Mouse (Mus musculus) CH12.LX (cell line): ENCODE measurements around the gene Mphosph6. TPM values are rescaled to one million over a fixed set of nuclear protein-coding genes. Genes with fewer than 3 reads are reported as not detected.

Experiments
- DNase-seq: peaks from one replicate; pipeline ENCODE4 v3.0.0-alpha.2; 2013; ENCODE audit errors: extremely low read depth
- H3K27ac ChIP-seq: 2 replicates; pipeline ENCODE4 v1.5.1; 2012; ENCODE audit warnings: low read depth, mild to moderate bottlenecking, control low read depth, moderate library complexity; ENCODE audit not compliant: insufficient read depth
- H3K27me3 ChIP-seq: replicated peaks from 2 replicates; pipeline ENCODE3; 2012; ENCODE audit warnings: inconsistent platforms
- H3K36me3 ChIP-seq, 2 experiments: replicated peaks in 1 of 2; 2 replicates each; pipeline versions ENCODE3 to v1.6.1; 2012; ENCODE audit warnings: inconsistent platforms in 1 of 2, low read length in 1 of 2, mild to moderate bottlenecking in 1 of 2, mixed read lengths in 1 of 2, moderate library complexity in 1 of 2; ENCODE audit not compliant: control insufficient read depth in 1 of 2, insufficient read depth in 1 of 2
- H3K4me1 ChIP-seq, 2 experiments: 2 replicates each; pipeline ENCODE4 v1.6.1; 2012; ENCODE audit warnings: inconsistent platforms in 1 of 2, moderate library complexity in 1 of 2; ENCODE audit not compliant: insufficient read depth in 2 of 2, control insufficient read depth in 1 of 2
- H3K4me2 ChIP-seq: 2 replicates; pipeline ENCODE4 v1.6.1; 2012; ENCODE audit warnings: low read depth, mild to moderate bottlenecking, control low read depth; ENCODE audit not compliant: poor library complexity, insufficient read depth, severe bottlenecking
- H3K4me3 ChIP-seq, 3 experiments: fragments of 150-350 bp in 1 of 3; sonication (generic) in 1 of 3; replicated peaks in 1 of 3; 2 replicates each; pipeline versions ENCODE3 to v1.5.1; 2011 to 2012; ENCODE audit warnings: low read depth in 2 of 3, low read length in 2 of 3, mild to moderate bottlenecking in 2 of 3, moderate library complexity in 2 of 3, control low read depth in 1 of 3, improper control_type of control experiment in 1 of 3, inconsistent platforms in 1 of 3, mixed read lengths in 1 of 3; ENCODE audit not compliant: poor library complexity in 1 of 3
- H3K79me2 ChIP-seq: replicated peaks from 2 replicates; pipeline ENCODE4 v1.6.1; 2012; ENCODE audit warnings: mild to moderate bottlenecking, moderate library complexity; ENCODE audit not compliant: control insufficient read depth, poor library complexity, insufficient read depth, severe bottlenecking; ENCODE audit errors: extremely low read depth
- H3K9ac ChIP-seq: 2 replicates; pipeline ENCODE4 v1.6.1; 2012; ENCODE audit warnings: low read depth, mild to moderate bottlenecking, control low read depth, moderate library complexity; ENCODE audit not compliant: insufficient read depth
- H3K9me3 ChIP-seq: replicated peaks from 2 replicates; pipeline ENCODE3; 2012; ENCODE audit warnings: low read length, inconsistent platforms, mixed read lengths
- BHLHE40 ChIP-seq: IDR thresholded peaks from 2 replicates; pipeline ENCODE4 v1.6.1; 2011; ENCODE audit warnings: mild to moderate bottlenecking, low read depth, low read length, improper control_type of control experiment
- CHD1 ChIP-seq: IDR thresholded peaks from 2 replicates; pipeline ENCODE4 v1.6.1; 2012; ENCODE audit warnings: low read depth, low read length, improper control_type of control experiment, inconsistent platforms
- CHD2 ChIP-seq: IDR thresholded peaks from 2 replicates; pipeline ENCODE4 v1.6.1; 2011; ENCODE audit warnings: low read length, improper control_type of control experiment
- CTCF ChIP-seq, 2 experiments: IDR thresholded peaks in 1 of 2; conservative IDR thresholded peaks in 1 of 2; 2 replicates each; pipeline ENCODE4 v1.5.1; 2011 to 2012; ENCODE audit warnings: low read depth in 2 of 2, low read length in 2 of 2, improper control_type of control experiment in 1 of 2, inconsistent platforms in 1 of 2, mild to moderate bottlenecking in 1 of 2, moderate library complexity in 1 of 2
- E2F4 ChIP-seq: IDR thresholded peaks from 2 replicates; pipeline ENCODE4 v1.6.1; 2011; ENCODE audit warnings: low read depth, low read length, improper control_type of control experiment; ENCODE audit not compliant: insufficient replicate concordance
- ELF1 ChIP-seq: IDR thresholded peaks from 2 replicates; pipeline ENCODE4 v1.6.1; 2014; ENCODE audit warnings: low read depth, mild to moderate bottlenecking, inconsistent platforms, low read length, improper control_type of control experiment
- EP300 ChIP-seq: IDR thresholded peaks from 2 replicates; pipeline ENCODE4 v1.6.1; 2011; ENCODE audit warnings: low read length, improper control_type of control experiment
- ETS1 ChIP-seq: conservative IDR thresholded peaks from 2 replicates; pipeline ENCODE4 v1.6.1; 2012; ENCODE audit warnings: low read depth, mild to moderate bottlenecking, inconsistent platforms, low read length, improper control_type of control experiment, moderate library complexity
- GABPA ChIP-seq: IDR thresholded peaks from 2 replicates; pipeline ENCODE4 v1.6.1; 2012; ENCODE audit warnings: low read depth, low read length, improper control_type of control experiment, inconsistent platforms; ENCODE audit not compliant: insufficient replicate concordance
- HCFC1 ChIP-seq: IDR thresholded peaks from 2 replicates; pipeline ENCODE4 v1.6.1; 2012; ENCODE audit warnings: low read depth, mild to moderate bottlenecking, inconsistent platforms, low read length, improper control_type of control experiment
- IRF4 ChIP-seq: IDR thresholded peaks from 2 replicates; pipeline ENCODE4 v1.6.1; 2014; ENCODE audit warnings: low read depth, mild to moderate bottlenecking, inconsistent platforms, low read length, improper control_type of control experiment
- JUN ChIP-seq: IDR thresholded peaks from 2 replicates; pipeline ENCODE4 v1.6.1; 2011; ENCODE audit warnings: low read depth, mild to moderate bottlenecking, low read length, improper control_type of control experiment, moderate library complexity; ENCODE audit not compliant: insufficient read depth
- JUND ChIP-seq: conservative IDR thresholded peaks from 2 replicates; pipeline ENCODE4 v1.6.1; 2011; ENCODE audit warnings: low read depth, low read length, improper control_type of control experiment
- KAT2A ChIP-seq: IDR thresholded peaks from 2 replicates; pipeline ENCODE4 v1.6.1; 2012; ENCODE audit warnings: low read length, improper control_type of control experiment, inconsistent platforms; ENCODE audit not compliant: insufficient replicate concordance
- MAFK ChIP-seq: IDR thresholded peaks from 2 replicates; pipeline ENCODE4 v1.6.1; 2011; ENCODE audit warnings: low read length, improper control_type of control experiment; ENCODE audit not compliant: insufficient replicate concordance
- MAX ChIP-seq: IDR thresholded peaks from 2 replicates; pipeline ENCODE4 v1.6.1; 2011; ENCODE audit warnings: low read length, improper control_type of control experiment
- MAZ ChIP-seq: IDR thresholded peaks from 2 replicates; pipeline ENCODE4 v1.6.1; 2012; ENCODE audit warnings: low read depth, mild to moderate bottlenecking, inconsistent platforms, low read length, improper control_type of control experiment, moderate library complexity
- MEF2A ChIP-seq: IDR thresholded peaks from 2 replicates; pipeline ENCODE4 v1.6.1; 2014; ENCODE audit warnings: low read depth, mild to moderate bottlenecking, inconsistent platforms, low read length, improper control_type of control experiment, borderline replicate concordance
- MXI1 ChIP-seq: IDR thresholded peaks from 2 replicates; pipeline ENCODE4 v1.6.1; 2011; ENCODE audit warnings: mild to moderate bottlenecking, low read depth, low read length, improper control_type of control experiment
- MYC ChIP-seq: IDR thresholded peaks from 2 replicates; pipeline ENCODE4 v1.6.1; 2011; ENCODE audit warnings: low read depth, mild to moderate bottlenecking, improper control_type of control experiment, low read length
- NELFE ChIP-seq: IDR thresholded peaks from 2 replicates; pipeline ENCODE4 v1.6.1; 2011; ENCODE audit warnings: low read depth, low read length, improper control_type of control experiment
- NRF1 ChIP-seq: IDR thresholded peaks from 2 replicates; pipeline ENCODE4 v1.6.1; 2014; ENCODE audit warnings: low read depth, mild to moderate bottlenecking, inconsistent platforms, low read length, improper control_type of control experiment, moderate library complexity
- PAX5 ChIP-seq: IDR thresholded peaks from 2 replicates; pipeline ENCODE4 v1.6.1; 2012; ENCODE audit warnings: low read length, inconsistent platforms, mixed read lengths
- POLR2A ChIP-seq: IDR thresholded peaks from 2 replicates; pipeline ENCODE4 v1.6.1; 2011; ENCODE audit warnings: low read depth, mild to moderate bottlenecking, improper control_type of control experiment, low read length
- POLR2AphosphoS2 ChIP-seq: IDR thresholded peaks from 2 replicates; pipeline ENCODE4 v1.6.1; 2011; ENCODE audit warnings: low read depth, low read length, improper control_type of control experiment
- RAD21 ChIP-seq: IDR thresholded peaks from 2 replicates; pipeline ENCODE4 v1.6.1; 2011; ENCODE audit warnings: low read depth, mild to moderate bottlenecking, low read length, improper control_type of control experiment, moderate library complexity
- RCOR1 ChIP-seq: conservative IDR thresholded peaks from 2 replicates; pipeline ENCODE4 v1.6.1; 2012; ENCODE audit warnings: low read depth, mild to moderate bottlenecking, inconsistent platforms, low read length, improper control_type of control experiment
- SIN3A ChIP-seq: IDR thresholded peaks from 2 replicates; pipeline ENCODE4 v1.6.1; 2012; ENCODE audit warnings: low read length, improper control_type of control experiment, inconsistent platforms
- SMC3 ChIP-seq: IDR thresholded peaks from 2 replicates; pipeline ENCODE4 v1.6.1; 2011; ENCODE audit warnings: low read depth, low read length, improper control_type of control experiment
- TBP ChIP-seq: conservative IDR thresholded peaks from 2 replicates; pipeline ENCODE4 v1.6.1; 2011; ENCODE audit warnings: low read depth, low read length, improper control_type of control experiment
- TCF12 ChIP-seq: IDR thresholded peaks from 2 replicates; pipeline ENCODE4 v1.6.1; 2014; ENCODE audit warnings: low read depth, mild to moderate bottlenecking, inconsistent platforms, low read length, improper control_type of control experiment
- UBTF ChIP-seq: IDR thresholded peaks from 2 replicates; pipeline ENCODE4 v1.6.1; 2012; ENCODE audit warnings: low read depth, mild to moderate bottlenecking, inconsistent platforms, low read length, improper control_type of control experiment, moderate library complexity
- USF1 ChIP-seq: IDR thresholded peaks from 2 replicates; pipeline ENCODE4 v1.6.1; 2014; ENCODE audit warnings: low read depth, mild to moderate bottlenecking, inconsistent platforms, low read length, improper control_type of control experiment
- USF2 ChIP-seq: conservative IDR thresholded peaks from 2 replicates; pipeline ENCODE4 v1.6.1; 2011; ENCODE audit warnings: low read depth, low read length, improper control_type of control experiment
- ZC3H11A ChIP-seq: IDR thresholded peaks from 2 replicates; pipeline ENCODE4 v1.6.1; 2012; ENCODE audit warnings: low read depth, mild to moderate bottlenecking, inconsistent platforms, low read length, improper control_type of control experiment
- ZKSCAN1 ChIP-seq: IDR thresholded peaks from 2 replicates; pipeline ENCODE4 v1.6.1; 2012; ENCODE audit warnings: low read depth, inconsistent platforms, low read length, improper control_type of control experiment, borderline replicate concordance
- ZMIZ1 ChIP-seq: IDR thresholded peaks from 2 replicates; pipeline ENCODE4 v1.6.1; 2012; ENCODE audit warnings: low read depth, mild to moderate bottlenecking, inconsistent platforms, low read length, improper control_type of control experiment
- ZNF384 ChIP-seq: IDR thresholded peaks from 2 replicates; pipeline ENCODE4 v1.6.1; 2012; ENCODE audit warnings: low read depth, low read length, improper control_type of control experiment, inconsistent platforms
- dilution Hi-C: fragments of 300-500 bp; cut with MboI; formaldehyde crosslinking; loops from 2 replicates; pipeline ENCODE4 v1.14.3; 2020; ENCODE audit warnings: low sequenced_read_pairs; ENCODE audit not compliant: extremely low pct_unique_long_range_greater_than_20kb, extremely low pct_ligation_motif_present
- in situ Hi-C: fragments of 300-500 bp; cut with MboI; formaldehyde crosslinking; loops from 3 replicates; pipeline ENCODE4 v1.14.3; 2019; ENCODE audit warnings: low sequenced_read_pairs, low pct_ligation_motif_present, low pct_unique_long_range_greater_than_20kb, mixed read lengths
- polyA plus RNA-seq: library from polyadenylated mRNA; unstranded; fragments of >175 nt; gene quantifications from 2 replicates; pipeline ENCODE4 v1.2.1, GENCODE M21; 2012; ENCODE audit warnings: low read depth; ENCODE audit not compliant: insufficient read length
- total RNA-seq, 2 experiments: library from RNA; depleted of rRNA; stranded (reverse); fragments of 300-350 nt in 1 of 2; fragments of >200 nt in 1 of 2; gene quantifications; 2 replicates each; pipeline ENCODE4 v1.2.3; 2012 to 2014

The Mphosph6 gene
- total and polyA plus RNA-seq, 3 experiments, result 89.6 to 241 (median 225) TPM

- no peaks in the 10 kb centered on the region for H3K36me3 ChIP-seq
- H3K9ac ChIP-seq, result peak overlapping the region; percentile 86
- peak overlapping the region; percentile 88 for H3K4me2 ChIP-seq
- H3K27ac ChIP-seq, result peak overlapping the region; percentile 90
- H3K4me3 ChIP-seq, result peak overlapping the region in 1 of 3 experiments; percentile 27
- in situ Hi-C loops (no loop called here), dilution Hi-C loops (no loop called here)
- H3K9me3 ChIP-seq, result no peaks in the 10 kb centered on the region
- peaks cover 21 to 65% of the 10 kb centered on the region in 2 experiments for H3K4me1 ChIP-seq
- no peaks in the 10 kb centered on the region; the same call in 1 of the 2 replicates for H3K79me2 ChIP-seq
- no peak for TF ChIP-seq USF1
- TF ChIP-seq BHLHE40, result peak; percentile 51; the same call in 1 of the 2 replicates
- TF ChIP-seq CHD2, result 0 out of 2 replicates have a peak, but pooled peaks have one; percentile 45
- TF ChIP-seq MAFK, result peak; percentile 32; the same call in 1 of the 2 replicates
- peak; percentile 54 for TF ChIP-seq MEF2A
- peak; percentile 51; the same call in 1 of the 2 replicates for TF ChIP-seq MAZ
- peak; percentile 77 for TF ChIP-seq RCOR1
- no peak for TF ChIP-seq POLR2AphosphoS2
- TF ChIP-seq RAD21, result no peak
- TF ChIP-seq GABPA, result no peak
- no peak for TF ChIP-seq USF2
- no peak for TF ChIP-seq E2F4
- no peak for TF ChIP-seq CTCF (conservative IDR thresholded peaks at IDR 0.05 in 1 of 2, IDR thresholded peaks at IDR 0.05 in 1 of 2; ENCODE audit: low read depth in 2 of 2, low read length in 2 of 2)
- TF ChIP-seq UBTF, result no peak
- TF ChIP-seq ZC3H11A, result no peak
- peak; percentile 58 for TF ChIP-seq EP300
- TF ChIP-seq ETS1, result no peak; the same call in 1 of the 2 replicates
- no peak for TF ChIP-seq ZKSCAN1
- no peak for TF ChIP-seq NRF1
- TF ChIP-seq POLR2A, result peak; percentile 12; the same call in 1 of the 2 replicates
- no peak for TF ChIP-seq HCFC1
- TF ChIP-seq SIN3A, result no peak
- TF ChIP-seq TBP, result no peak
- no peak for TF ChIP-seq ELF1
- TF ChIP-seq ZMIZ1, result no peak
- peak; percentile 22; the same call in 1 of the 2 replicates for TF ChIP-seq SMC3
- no peak for TF ChIP-seq MYC
- 0 out of 2 replicates have a peak, but pooled peaks have one; percentile 51 for TF ChIP-seq MAX
- TF ChIP-seq CHD1, result no peak
- TF ChIP-seq JUN, result no peak
- TF ChIP-seq NELFE, result no peak; the same call in 1 of the 2 replicates
- no peak for TF ChIP-seq KAT2A
- no peak for TF ChIP-seq JUND
- peak; percentile 41 for TF ChIP-seq IRF4
- TF ChIP-seq TCF12, result peak; percentile 71; the same call in 1 of the 2 replicates
- peak; percentile 68 for TF ChIP-seq ZNF384
- no peak for TF ChIP-seq PAX5
- TF ChIP-seq MXI1, result no peak
- TF ChIP-seq, all 38 proteins: peak for 13
- DNase-seq, result no peak
- no peaks in the 10 kb centered on the region for H3K27me3 ChIP-seq
These were observed 23.0 kb downstream of the Mphosph6 start for GRCm38 (mm10) chr8:117778531-117779322.
